Mouse (Mus musculus) bone marrow macrophage, adult 2 months (primary cell): Measurements from ENCODE around the gene Dcps. TPM values are rescaled to one million over a fixed set of nuclear protein-coding genes. Genes with fewer than 3 reads are reported as not detected.

ENCODE experiments used
- H3K27ac ChIP-seq: 2 replicates; pipeline ENCODE4 v1.5.1; 2012; ENCODE audit warnings: low read depth, low read length; ENCODE audit not compliant: insufficient read depth
- H3K4me1 ChIP-seq: 2 replicates; pipeline ENCODE4 v1.6.1; 2012; ENCODE audit warnings: low read length; ENCODE audit not compliant: control insufficient read depth, insufficient read depth
- H3K4me3 ChIP-seq: 2 replicates; pipeline ENCODE4 v1.5.1; 2012; ENCODE audit warnings: mild to moderate bottlenecking, low read length, moderate library complexity; ENCODE audit not compliant: insufficient read depth
- CTCF ChIP-seq: IDR thresholded peaks from 2 replicates; pipeline ENCODE4 v1.5.1; 2012; ENCODE audit warnings: low read depth, mild to moderate bottlenecking, low read length, moderate library complexity
- POLR2A ChIP-seq: IDR thresholded peaks from 2 replicates; pipeline ENCODE4 v1.6.1; 2012; ENCODE audit warnings: mild to moderate bottlenecking, low read depth, low read length, borderline replicate concordance
- polyA plus RNA-seq: library from polyadenylated mRNA; stranded (reverse); fragments of >200 nt; gene quantifications from 2 replicates; pipeline ENCODE4 v1.2.4, GENCODE M21; 2012; ENCODE audit not compliant: missing spikeins, insufficient read depth, insufficient read length

The Dcps gene
- polyA plus RNA-seq, 1 experiment = 24.3 TPM

DNA sequence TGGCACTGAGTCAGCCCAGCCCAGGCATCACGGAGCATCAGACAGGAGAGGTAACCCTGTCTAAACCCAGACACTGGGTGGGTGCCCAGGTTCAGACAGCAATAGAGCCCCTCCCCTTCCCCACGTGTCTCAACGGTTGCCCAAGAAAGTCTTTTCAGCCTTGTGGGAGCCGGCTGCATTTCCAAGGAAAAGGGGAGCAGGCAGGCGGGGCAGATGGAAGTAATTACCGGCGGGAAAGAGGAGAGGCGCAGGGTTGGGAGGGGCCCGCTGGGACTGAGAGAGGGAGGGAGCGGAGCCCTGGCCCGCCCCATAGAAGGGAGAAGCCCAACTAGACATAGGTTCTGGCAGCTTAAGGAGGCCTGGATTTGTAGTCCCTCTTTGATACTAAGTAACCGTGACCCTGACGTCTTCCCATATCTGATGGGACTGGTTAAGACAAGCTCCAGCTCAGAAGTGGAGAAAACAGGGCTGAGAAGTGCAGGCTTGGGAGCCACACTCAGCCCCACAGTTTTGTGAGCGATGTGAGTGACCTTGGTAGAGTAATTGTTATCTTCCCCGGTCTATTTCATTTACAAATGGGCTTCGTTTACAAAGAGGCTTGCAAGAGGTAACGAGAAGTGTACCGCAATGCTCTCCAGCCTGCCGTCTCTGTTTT, 63.8 kb downstream of the Dcps start:
- peaks cover 10% of the 10 kb centered on the region for H3K4me1 ChIP-seq

DNA sequence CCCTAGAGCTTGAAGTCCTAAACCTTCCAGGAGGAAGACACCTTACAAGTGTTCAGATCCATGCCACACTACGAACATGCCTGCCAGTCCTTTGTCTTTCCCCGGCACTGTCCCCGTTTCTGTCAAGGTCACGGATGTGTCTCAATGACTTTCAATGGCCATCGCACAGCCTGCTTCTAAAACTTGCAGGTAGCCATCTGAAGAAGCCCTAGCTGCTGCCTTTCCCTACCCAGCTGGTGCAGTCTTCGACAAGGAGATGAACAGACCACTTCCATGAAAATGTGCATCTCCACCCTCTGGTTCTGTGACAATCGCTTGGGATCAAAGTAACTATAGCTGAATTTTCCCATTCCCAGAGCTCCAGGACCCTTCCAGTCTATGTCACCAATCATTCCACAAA, 64.4 kb downstream of the Dcps start:
- Histone ChIP-seq H3K4me1 (peaks cover 10% of the 10 kb centered on the region), H3K4me3 (no peak overlapping the region), H3K27ac (no peak overlapping the region)
- TF ChIP-seq POLR2A = no peak
- TF ChIP-seq CTCF = no peak

More for the DNA sequence above, 63.8 kb downstream of the Dcps start:
- TF ChIP-seq POLR2A (no peak), CTCF (no peak)
- Histone ChIP-seq H3K4me3 (no peak overlapping the region), H3K27ac (no peak overlapping the region)

DNA sequence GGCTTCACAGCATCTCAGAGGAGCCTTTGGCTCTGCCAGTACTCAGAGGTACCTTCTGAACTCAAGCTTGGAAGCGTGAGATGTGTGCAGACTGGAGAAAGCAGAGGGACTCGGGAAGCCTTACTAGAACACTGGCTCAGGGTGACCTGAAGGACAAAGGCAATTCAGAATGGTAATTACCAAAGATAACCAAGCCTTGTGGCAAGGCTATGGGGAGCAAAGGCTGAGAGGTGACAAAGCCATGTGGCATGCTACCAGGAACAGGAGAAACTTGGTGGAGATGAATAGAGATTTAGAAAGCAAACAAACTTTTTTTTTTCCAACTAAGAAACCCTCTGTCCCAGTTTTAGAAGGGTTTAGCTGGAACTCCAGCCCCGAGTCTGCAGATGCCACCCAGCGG, 65.3 kb downstream of the Dcps start:
- Histone ChIP-seq H3K27ac (no peak overlapping the region), H3K4me3 (no peak overlapping the region), H3K4me1 (peaks cover 10% of the 10 kb centered on the region)
- TF ChIP-seq CTCF (no peak), POLR2A (no peak)

DNA sequence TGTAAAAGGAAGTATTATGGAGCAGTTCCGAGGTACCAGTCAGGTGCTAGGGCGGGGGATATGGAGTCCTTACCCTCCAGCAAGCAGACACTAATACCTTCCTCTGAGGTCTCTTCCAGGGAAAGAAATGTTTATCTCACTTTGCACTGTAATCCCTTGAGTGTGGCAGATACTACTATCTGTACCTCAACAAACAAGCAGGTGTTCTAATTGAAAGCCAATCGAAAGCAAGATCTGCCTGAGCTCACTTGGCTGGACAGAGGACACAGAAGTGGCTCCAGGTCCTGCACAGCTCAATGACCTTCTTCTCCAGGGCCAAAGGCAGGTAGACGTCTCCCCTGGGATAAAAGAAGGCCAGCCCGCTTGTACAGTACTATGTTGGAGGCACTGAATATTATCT, 65.8 kb downstream of the Dcps start:
- no peak for TF ChIP-seq POLR2A
- TF ChIP-seq CTCF = no peak
- Histone ChIP-seq H3K4me3 (no peak overlapping the region), H3K27ac (no peak overlapping the region), H3K4me1 (peaks cover 10% of the 10 kb centered on the region)

DNA sequence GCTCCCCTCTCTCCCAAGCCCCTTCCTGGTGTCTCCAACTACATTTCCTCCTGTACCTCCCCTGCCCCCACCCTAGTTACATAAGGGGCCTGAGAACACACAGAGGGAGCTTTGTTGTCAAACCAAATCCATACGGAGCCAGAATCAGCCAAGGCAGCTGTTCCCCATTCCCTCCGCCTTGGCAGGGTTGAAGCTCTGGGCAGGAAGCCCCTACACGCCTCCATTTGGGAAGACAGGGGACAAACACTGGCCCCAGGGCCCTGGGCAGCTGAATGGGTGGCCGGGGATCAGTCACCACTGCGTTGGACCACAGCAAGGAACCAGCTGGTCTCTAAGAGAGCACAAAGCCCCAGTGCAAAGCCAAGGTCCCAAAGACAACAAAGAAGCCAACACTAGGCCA, 66.9 kb downstream of the Dcps start:
- H3K4me3 ChIP-seq = no peak overlapping the region
- peaks cover 6% of the 10 kb centered on the region for H3K4me1 ChIP-seq
- no peak overlapping the region for H3K27ac ChIP-seq
- TF ChIP-seq CTCF = no peak
- no peak for TF ChIP-seq POLR2A

DNA sequence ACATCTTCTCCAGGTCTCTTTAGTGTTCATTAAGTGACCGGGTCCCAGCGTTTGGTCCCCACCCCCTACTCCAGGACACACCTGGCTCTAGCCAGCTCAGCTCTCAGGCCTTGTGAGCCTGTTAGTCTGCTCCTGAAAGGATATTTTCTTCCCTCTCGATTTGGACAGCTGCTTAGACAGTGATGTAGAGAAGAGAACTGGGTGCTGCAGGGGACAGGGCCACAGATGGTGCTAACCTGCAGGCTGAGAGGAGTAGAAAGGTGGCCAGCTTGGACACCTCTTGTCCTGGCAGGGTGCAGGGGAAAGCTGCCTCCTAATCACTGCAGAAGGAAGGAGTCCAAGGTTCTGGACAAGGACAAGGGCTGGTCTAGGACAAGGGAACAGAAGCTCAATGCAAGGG, 67.8 kb downstream of the Dcps start:
- Histone ChIP-seq H3K4me3 (no peak overlapping the region), H3K27ac (no peak overlapping the region), H3K4me1 (peaks cover 6% of the 10 kb centered on the region; the same call in 1 of the 2 replicates)
- TF ChIP-seq CTCF (no peak), POLR2A (no peak)

DNA sequence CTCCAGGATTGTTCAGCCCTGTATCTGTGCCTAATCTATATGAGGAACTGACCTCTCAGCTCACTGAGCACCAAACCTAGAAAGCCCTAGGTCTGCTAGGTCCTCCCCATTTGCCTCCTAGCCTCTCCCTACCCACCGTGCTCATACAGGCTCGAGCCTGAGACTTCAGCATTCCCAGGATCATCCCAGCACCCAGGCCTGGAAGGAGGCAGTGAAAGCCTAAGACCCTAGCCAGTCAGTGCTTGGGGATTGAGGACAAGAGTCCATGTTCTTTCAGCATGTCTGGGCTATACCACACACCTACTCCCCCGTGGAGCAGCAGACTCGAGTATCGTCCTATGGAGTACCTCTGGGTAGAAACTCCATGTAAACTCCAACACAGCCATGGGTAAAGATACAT, 68.5 kb downstream of the Dcps start:
- peaks cover 6% of the 10 kb centered on the region; the same call in 1 of the 2 replicates for H3K4me1 ChIP-seq
- no peak overlapping the region for H3K4me3 ChIP-seq
- TF ChIP-seq POLR2A (no peak), CTCF (no peak)
- no peak overlapping the region for H3K27ac ChIP-seq

DNA sequence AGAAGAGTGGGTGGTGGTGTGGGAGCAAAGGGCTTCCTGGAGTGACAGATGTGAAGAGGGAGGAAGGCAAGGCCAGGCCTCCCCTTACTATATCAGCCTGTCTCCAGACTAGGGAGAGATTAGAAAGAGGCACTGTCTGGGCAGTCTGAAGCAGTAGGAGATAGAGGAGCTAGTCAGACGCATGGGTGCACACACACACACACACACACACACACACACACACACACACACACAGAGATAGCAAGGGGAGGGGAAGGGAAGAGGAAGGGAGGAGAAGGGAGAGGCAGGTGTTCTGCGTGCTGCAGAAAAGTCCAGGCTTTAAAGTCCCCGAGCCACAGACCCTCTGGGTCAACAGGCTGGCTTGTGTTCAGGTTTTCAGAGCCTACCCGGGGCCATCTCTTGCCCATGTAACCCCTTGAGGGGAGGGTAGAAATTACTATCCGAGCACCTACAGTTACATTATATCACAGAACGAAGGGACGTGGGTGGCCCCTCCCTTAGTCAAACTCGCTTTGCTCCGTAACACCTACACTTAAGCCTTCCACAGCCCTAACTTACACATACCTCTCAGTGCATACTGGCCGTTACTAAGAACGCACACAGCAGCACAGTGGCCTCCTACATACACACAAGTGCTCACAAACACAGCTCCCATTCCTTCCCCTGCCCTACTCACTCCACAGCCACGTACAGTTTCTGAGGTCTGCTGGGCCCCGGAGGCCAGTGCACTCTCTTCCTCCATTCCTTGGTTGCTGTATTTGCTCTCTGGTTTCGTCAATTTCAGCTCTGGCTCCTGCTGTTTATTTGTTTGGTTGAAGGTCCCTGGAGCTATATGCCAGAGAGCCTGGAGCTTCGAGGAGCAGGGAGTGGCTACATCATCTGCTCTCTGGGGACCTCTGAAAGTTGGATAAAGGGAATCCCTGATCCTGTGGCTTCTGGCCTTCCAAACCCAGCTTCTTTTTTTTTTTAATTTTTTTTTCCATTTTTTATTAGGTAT, 69.7 kb downstream of the Dcps start:
- Histone ChIP-seq H3K4me1 (peaks cover 8% of the 10 kb centered on the region), H3K27ac (no peak overlapping the region), H3K4me3 (no peak overlapping the region)
- no peak for TF ChIP-seq CTCF
- TF ChIP-seq POLR2A = no peak

DNA sequence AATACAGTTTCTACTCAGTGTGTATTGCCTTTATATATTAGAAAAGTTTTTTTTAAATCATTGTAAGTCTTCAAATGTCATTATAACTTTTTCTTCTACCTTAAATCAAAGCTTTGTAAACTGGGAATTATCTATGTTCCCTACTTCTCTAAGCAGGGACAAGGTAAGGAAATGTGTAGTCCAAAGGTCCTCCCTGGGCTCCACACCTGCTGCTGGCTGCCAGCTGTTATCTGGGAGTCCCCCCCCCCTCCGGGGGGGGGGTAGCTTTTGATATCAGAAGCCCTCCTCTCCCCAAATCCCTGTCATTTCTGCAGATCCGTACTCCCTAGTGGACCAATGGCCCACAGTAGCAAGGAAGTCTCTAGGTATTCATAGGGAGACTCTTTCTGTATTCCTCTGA, 70.4 kb downstream of the Dcps start:
- H3K4me3 ChIP-seq = no peak overlapping the region
- TF ChIP-seq POLR2A = no peak
- TF ChIP-seq CTCF = no peak
- H3K27ac ChIP-seq = no peak overlapping the region
- H3K4me1 ChIP-seq = peaks cover 11% of the 10 kb centered on the region

DNA sequence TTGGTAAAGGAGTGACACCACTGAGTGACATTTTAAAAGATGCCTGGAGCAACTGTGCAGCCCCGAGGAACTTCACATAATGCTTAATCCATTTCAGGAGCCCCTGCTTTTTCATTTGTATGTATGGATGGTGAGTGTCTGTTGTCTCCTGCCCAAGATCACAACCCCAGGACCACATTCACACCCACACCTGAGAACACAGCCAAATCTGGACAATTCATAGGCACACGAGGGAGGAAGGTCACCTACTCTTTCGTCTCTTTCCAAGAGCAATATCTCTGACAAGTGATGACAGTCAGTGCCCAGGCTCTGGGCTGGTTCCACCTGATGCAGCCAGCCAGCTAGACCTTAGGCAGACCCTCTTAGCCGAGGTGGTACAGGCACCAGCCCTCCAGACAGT, 71.2 kb downstream of the Dcps start:
- H3K4me1 ChIP-seq = peaks cover 11% of the 10 kb centered on the region
- H3K27ac ChIP-seq = no peak overlapping the region
- H3K4me3 ChIP-seq = no peak overlapping the region
- no peak for TF ChIP-seq CTCF
- TF ChIP-seq POLR2A = no peak
